Mouse (Mus musculus): ENCODE data around the gene Zfhx3. TPM values are rescaled to one million over a fixed set of nuclear protein-coding genes. Genes with fewer than 3 reads are reported as not detected.

Gene Zfhx3
- total and polyA plus RNA-seq, 2 experiments = 1.3 to 1.5 TPM

DNA sequence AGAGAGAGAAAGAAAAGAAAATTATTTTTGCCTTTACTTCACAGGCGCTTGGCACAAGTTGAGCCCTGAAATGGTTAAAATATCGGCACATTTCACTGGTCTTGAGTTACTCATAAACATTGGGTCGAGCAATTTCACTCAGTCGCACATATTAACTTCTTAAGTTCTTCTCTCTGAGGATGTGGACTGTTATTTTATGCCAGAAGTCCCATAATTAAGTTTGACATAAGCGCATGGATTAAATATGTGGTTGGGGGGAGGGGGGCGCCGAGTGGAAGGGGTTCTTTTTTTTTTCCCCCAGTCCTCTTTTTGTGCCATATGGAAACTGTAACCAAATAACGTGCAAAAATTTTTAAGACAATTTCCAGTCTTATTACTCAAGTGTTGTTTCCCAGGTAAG, 656.6 kb downstream of the Zfhx3 start:
- H3K27ac ChIP-seq (replicated peaks; ENCODE audit: insufficient read depth, low read depth, low read length) = no peak overlapping the region
- DNase-seq (ENCODE audit: extremely low read depth, low read depth, low spot score) = no peak
- H3K27me3 ChIP-seq (ENCODE audit: control insufficient read depth, insufficient read depth, low read length) = no peaks in the 10 kb centered on the region
- H3K4me3 ChIP-seq (ENCODE audit: insufficient read depth, low read depth, low read length) = no peak overlapping the region
- H3K4me1 ChIP-seq (ENCODE audit: control insufficient read depth, insufficient read depth, low read length) = peaks cover 3% of the 10 kb centered on the region; the same call in 1 of the 2 replicates
- H3K79me2 ChIP-seq (ENCODE audit: control insufficient read depth, insufficient read depth, low read length) = no peaks in the 10 kb centered on the region
- 79% methylated on average over 8 of the region's 8 CpGs for WGBS
- no peaks in the 10 kb centered on the region for H3K36me3 ChIP-seq (ENCODE audit: control insufficient read depth, insufficient read depth, low read length)
- no peak overlapping the region for H3K9ac ChIP-seq (ENCODE audit: low read depth, low read length)
- TF ChIP-seq CTCF (IDR thresholded peaks at IDR 0.05; ENCODE audit: low read depth, low read length) = no peak
- TF ChIP-seq POLR2A (IDR thresholded peaks at IDR 0.05; ENCODE audit: extremely low read depth, insufficient read depth, low read length) = no peak

DNA sequence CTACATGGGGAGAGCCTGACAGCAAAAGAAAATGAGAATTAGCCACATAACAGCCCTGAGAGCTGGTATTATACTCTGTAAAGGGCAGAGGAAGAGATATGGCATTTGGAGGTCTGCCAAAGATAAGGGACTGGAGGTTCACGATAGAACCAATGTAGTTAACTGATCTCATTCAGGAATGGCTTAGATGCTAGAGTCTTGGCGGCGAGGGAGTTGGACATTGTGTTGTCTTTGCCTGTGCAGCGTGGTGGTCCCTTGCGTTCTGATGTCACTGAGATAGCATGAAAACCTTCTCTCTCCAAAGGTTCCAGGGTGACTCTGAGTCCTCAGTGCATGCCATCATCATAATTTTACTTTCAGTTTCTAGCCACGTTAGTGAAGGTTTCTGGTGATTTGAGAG, 657.1 kb downstream of the Zfhx3 start:
- WGBS = 60% methylated on average over 6 of the region's 6 CpGs
- Histone ChIP-seq H3K79me2 (ENCODE audit: control insufficient read depth, insufficient read depth, low read length) (no peaks in the 10 kb centered on the region), H3K4me1 (ENCODE audit: control insufficient read depth, insufficient read depth, low read length) (peaks cover 3% of the 10 kb centered on the region; the same call in 1 of the 2 replicates), H3K9ac (ENCODE audit: low read depth, low read length) (no peak overlapping the region), H3K4me3 (ENCODE audit: insufficient read depth, low read depth, low read length) (no peak overlapping the region; the same call in 1 of the 2 replicates), H3K36me3 (ENCODE audit: control insufficient read depth, insufficient read depth, low read length) (no peaks in the 10 kb centered on the region), H3K27me3 (ENCODE audit: control insufficient read depth, insufficient read depth, low read length) (no peaks in the 10 kb centered on the region), H3K27ac (replicated peaks; ENCODE audit: insufficient read depth, low read depth, low read length) (no peak overlapping the region)
- no peak for DNase-seq (ENCODE audit: extremely low read depth, low read depth, low spot score)
- TF ChIP-seq CTCF (IDR thresholded peaks at IDR 0.05; ENCODE audit: low read depth, low read length) (no peak), POLR2A (IDR thresholded peaks at IDR 0.05; ENCODE audit: extremely low read depth, insufficient read depth, low read length) (no peak)

DNA sequence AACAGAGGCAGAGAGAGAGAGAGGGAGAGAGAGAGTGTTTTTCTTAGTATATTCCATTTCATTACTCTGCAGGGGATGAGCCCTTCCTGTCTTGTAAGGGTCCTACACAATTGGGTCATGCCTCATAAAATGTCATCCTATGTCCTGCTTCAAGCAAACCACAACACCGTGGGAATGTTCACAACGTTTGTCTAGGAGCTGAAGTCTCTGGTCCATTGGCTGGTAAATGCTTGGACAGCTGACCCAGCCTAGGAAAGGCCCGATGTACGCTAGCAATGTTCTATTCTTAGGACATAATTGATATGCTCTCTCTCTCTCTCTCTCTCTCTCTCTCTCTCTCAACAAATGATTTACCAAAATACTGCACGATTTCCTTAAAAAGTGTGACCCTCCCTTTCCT, 666.2 kb downstream of the Zfhx3 start:
- Histone ChIP-seq H3K79me2 (ENCODE audit: control insufficient read depth, insufficient read depth, low read length) (no peaks in the 10 kb centered on the region), H3K9ac (ENCODE audit: low read depth, low read length) (no peak overlapping the region), H3K27ac (replicated peaks; ENCODE audit: insufficient read depth, low read depth, low read length) (no peak overlapping the region), H3K36me3 (ENCODE audit: control insufficient read depth, insufficient read depth, low read length) (no peaks in the 10 kb centered on the region), H3K4me1 (ENCODE audit: control insufficient read depth, insufficient read depth, low read length) (no peaks in the 10 kb centered on the region), H3K27me3 (ENCODE audit: control insufficient read depth, insufficient read depth, low read length) (no peaks in the 10 kb centered on the region), H3K4me3 (ENCODE audit: insufficient read depth, low read depth, low read length) (no peak overlapping the region)
- TF ChIP-seq POLR2A (IDR thresholded peaks at IDR 0.05; ENCODE audit: extremely low read depth, insufficient read depth, low read length) (no peak), CTCF (IDR thresholded peaks at IDR 0.05; ENCODE audit: low read depth, low read length) (no peak)
- WGBS = 60% methylated on average over 5 of the region's 5 CpGs
- DNase-seq (ENCODE audit: extremely low read depth, low read depth, low spot score) = no peak

DNA sequence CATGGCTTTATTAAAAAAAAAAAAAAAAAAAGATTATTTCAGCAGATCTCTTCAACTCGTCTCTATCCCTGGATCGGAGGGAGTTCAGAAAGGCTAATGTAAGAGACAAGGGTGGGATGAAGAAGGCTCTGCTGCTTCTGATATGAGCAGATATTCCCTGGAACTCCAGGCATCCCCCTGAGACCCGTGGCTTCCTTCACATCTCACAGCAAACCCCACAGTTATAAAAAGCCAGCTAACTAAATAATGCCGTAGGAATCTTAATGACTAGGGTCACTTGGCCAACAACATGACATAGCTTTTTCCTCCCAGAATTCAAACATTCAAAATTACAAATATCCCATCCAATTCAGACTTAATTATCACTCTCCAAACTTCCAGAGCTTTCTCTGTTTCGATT, 666.7 kb downstream of the Zfhx3 start:
- Histone ChIP-seq H3K36me3 (ENCODE audit: control insufficient read depth, insufficient read depth, low read length) (no peaks in the 10 kb centered on the region), H3K9ac (ENCODE audit: low read depth, low read length) (no peak overlapping the region), H3K4me3 (ENCODE audit: insufficient read depth, low read depth, low read length) (no peak overlapping the region), H3K79me2 (ENCODE audit: control insufficient read depth, insufficient read depth, low read length) (no peaks in the 10 kb centered on the region), H3K27me3 (ENCODE audit: control insufficient read depth, insufficient read depth, low read length) (no peaks in the 10 kb centered on the region), H3K27ac (replicated peaks; ENCODE audit: insufficient read depth, low read depth, low read length) (no peak overlapping the region), H3K4me1 (ENCODE audit: control insufficient read depth, insufficient read depth, low read length) (no peaks in the 10 kb centered on the region)
- 68% methylated on average over 5 of the region's 5 CpGs for WGBS
- DNase-seq (ENCODE audit: extremely low read depth, low read depth, low spot score) = peak; percentile 24
- TF ChIP-seq POLR2A (IDR thresholded peaks at IDR 0.05; ENCODE audit: extremely low read depth, insufficient read depth, low read length) = no peak
- no peak for TF ChIP-seq CTCF (IDR thresholded peaks at IDR 0.05; ENCODE audit: low read depth, low read length)

DNA sequence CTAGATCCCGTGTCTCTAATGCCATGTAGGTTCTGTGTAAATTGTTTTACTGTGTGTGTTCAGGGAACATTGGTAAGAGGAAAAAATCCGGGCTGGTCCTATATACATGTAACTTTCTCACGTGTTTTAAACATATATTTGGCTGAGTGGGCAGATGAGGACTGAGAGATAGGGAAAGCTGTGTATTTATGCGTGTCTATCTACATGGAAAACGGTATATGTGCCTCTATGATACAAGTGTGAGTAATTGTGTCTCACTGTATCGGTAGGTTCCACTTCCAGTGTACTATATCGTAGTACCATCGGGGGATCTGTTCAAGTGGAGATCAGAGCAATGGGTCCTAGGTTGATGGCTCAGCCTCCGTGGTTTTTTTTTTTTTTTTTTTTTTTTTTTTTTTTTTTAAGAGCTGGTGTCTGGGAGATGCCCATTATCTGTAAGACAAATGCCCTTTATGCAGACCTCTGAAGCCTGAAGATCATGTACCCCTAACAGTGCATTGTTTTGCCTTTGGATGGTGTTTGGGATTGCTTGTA, 668.8 kb downstream of the Zfhx3 start:
- H3K27ac ChIP-seq (replicated peaks; ENCODE audit: insufficient read depth, low read depth, low read length) = no peak overlapping the region
- 92% methylated on average over 9 of the region's 9 CpGs for WGBS
- no peak for DNase-seq (ENCODE audit: extremely low read depth, low read depth, low spot score)
- TF ChIP-seq CTCF (IDR thresholded peaks at IDR 0.05; ENCODE audit: low read depth, low read length) = no peak
- no peak for TF ChIP-seq POLR2A (IDR thresholded peaks at IDR 0.05; ENCODE audit: extremely low read depth, insufficient read depth, low read length)
- no peaks in the 10 kb centered on the region for H3K79me2 ChIP-seq (ENCODE audit: control insufficient read depth, insufficient read depth, low read length)
- H3K4me1 ChIP-seq (ENCODE audit: control insufficient read depth, insufficient read depth, low read length) = no peaks in the 10 kb centered on the region
- H3K27me3 ChIP-seq (ENCODE audit: control insufficient read depth, insufficient read depth, low read length) = no peaks in the 10 kb centered on the region
- H3K9ac ChIP-seq (ENCODE audit: low read depth, low read length) = no peak overlapping the region
- H3K36me3 ChIP-seq (ENCODE audit: control insufficient read depth, insufficient read depth, low read length) = no peaks in the 10 kb centered on the region
- no peak overlapping the region for H3K4me3 ChIP-seq (ENCODE audit: insufficient read depth, low read depth, low read length)

DNA sequence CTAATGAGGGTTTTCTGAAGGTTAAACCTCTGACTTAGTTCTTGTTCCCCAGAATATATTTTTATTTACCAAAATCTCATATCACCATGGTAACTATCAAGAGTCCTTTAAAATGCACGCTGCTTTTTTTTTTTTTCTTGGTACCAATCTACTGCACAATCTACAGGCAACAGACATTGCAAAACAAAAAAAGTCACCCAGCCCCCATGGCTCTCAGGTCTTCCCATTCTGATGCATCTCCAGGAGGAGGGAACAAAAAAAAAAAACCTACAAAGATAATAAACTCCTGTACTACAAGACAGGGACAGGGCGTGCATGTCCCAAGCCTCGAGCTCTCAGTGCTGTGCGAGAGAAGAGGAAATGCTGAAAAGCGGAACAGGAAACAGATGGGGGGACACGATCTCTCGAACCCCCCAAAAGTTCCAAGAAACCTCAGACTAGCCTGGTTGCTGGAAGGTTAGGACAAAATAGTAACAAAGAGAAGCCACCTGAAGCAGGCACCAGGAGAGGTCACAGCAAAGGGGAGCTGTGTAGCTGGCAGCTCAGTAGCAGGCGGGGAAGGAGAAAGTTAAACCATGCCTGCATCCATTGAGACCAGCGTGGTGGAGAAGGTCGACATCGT, 669.5 kb downstream of the Zfhx3 start:
- H3K4me1 ChIP-seq (ENCODE audit: control insufficient read depth, insufficient read depth, low read length) = no peaks in the 10 kb centered on the region
- no peak overlapping the region for H3K4me3 ChIP-seq (ENCODE audit: insufficient read depth, low read depth, low read length)
- no peak overlapping the region for H3K27ac ChIP-seq (replicated peaks; ENCODE audit: insufficient read depth, low read depth, low read length)
- no peaks in the 10 kb centered on the region for H3K79me2 ChIP-seq (ENCODE audit: control insufficient read depth, insufficient read depth, low read length)
- H3K9ac ChIP-seq (ENCODE audit: low read depth, low read length) = no peak overlapping the region
- WGBS = 50% methylated on average over 11 of the region's 11 CpGs
- no peaks in the 10 kb centered on the region for H3K36me3 ChIP-seq (ENCODE audit: control insufficient read depth, insufficient read depth, low read length)
- TF ChIP-seq CTCF (IDR thresholded peaks at IDR 0.05; ENCODE audit: low read depth, low read length) = no peak
- TF ChIP-seq POLR2A (IDR thresholded peaks at IDR 0.05; ENCODE audit: extremely low read depth, insufficient read depth, low read length) = no peak
- DNase-seq (ENCODE audit: extremely low read depth, low read depth, low spot score) = no peak
- H3K27me3 ChIP-seq (ENCODE audit: control insufficient read depth, insufficient read depth, low read length) = no peaks in the 10 kb centered on the region
